Mouse (Mus musculus) intestine, embryonic 16.5 days (tissue): Measurements from ENCODE around the gene Pcsk4. TPM values are rescaled to one million over a fixed set of nuclear protein-coding genes. Genes with fewer than 3 reads are reported as not detected.

Source experiments
- ATAC-seq: fragments of 200-750 bp; cut with Nextera tagmentation; 2 replicates; pipeline ENCODE4 v1.8.0; 2017; ENCODE audit warnings: moderate TSS enrichment, moderate library complexity
- H3K27ac ChIP-seq: fragments of 300-500 bp; sonication (generic); 2 replicates; pipeline ENCODE4 v1.5.1; 2014; ENCODE audit warnings: mild to moderate bottlenecking, low read length
- H3K27me3 ChIP-seq: fragments of 300-500 bp; sonication (generic); replicated peaks from 2 replicates; pipeline ENCODE4 v1.6.1; 2014; ENCODE audit warnings: low read length, control low read depth, mixed read lengths; ENCODE audit not compliant: control insufficient read depth, insufficient read depth
- H3K36me3 ChIP-seq: fragments of 300-500 bp; sonication (generic); 2 replicates; pipeline ENCODE4 v1.6.1; 2014; ENCODE audit warnings: low read length, control low read depth; ENCODE audit not compliant: control insufficient read depth, insufficient read depth
- H3K4me1 ChIP-seq: fragments of 300-500 bp; sonication (generic); 2 replicates; pipeline ENCODE4 v1.6.1; 2014; ENCODE audit warnings: low read length, control low read depth, mixed read lengths; ENCODE audit not compliant: control insufficient read depth, insufficient read depth
- H3K4me2 ChIP-seq: fragments of 300-500 bp; sonication (generic); 2 replicates; pipeline ENCODE4 v1.6.1; 2014; ENCODE audit warnings: low read depth, low read length, control low read depth
- H3K4me3 ChIP-seq: fragments of 300-500 bp; sonication (generic); 2 replicates; pipeline ENCODE4 v1.5.1; 2014; ENCODE audit warnings: mild to moderate bottlenecking, low read length
- H3K9ac ChIP-seq: fragments of 300-500 bp; sonication (generic); 2 replicates; pipeline ENCODE4 v1.6.1; 2014; ENCODE audit warnings: low read depth, low read length
- H3K9me3 ChIP-seq: fragments of 300-500 bp; sonication (generic); 2 replicates; pipeline ENCODE4 v1.6.1; 2016; ENCODE audit warnings: low read length, control low read depth; ENCODE audit not compliant: control insufficient read depth
- WGBS: fragments of 180-500 bp; shearing (Covaris S2); extraction: QIAGEN DNeasy Blood & Tissue Kit; methylation state at CpG from one replicate; pipeline ENCODE4 v1.1.7; 2014; 5-methylcytosine and 5-hydroxymethylcytosine counted together
- microRNA-seq: library from miRNA; unstranded; fragments of <30 nt; microRNA quantifications from one replicate; pipeline ENCODE4, GENCODE M21; 2016
- polyA plus RNA-seq: library from polyadenylated mRNA; unstranded; fragments of >200 nt; fragmentation: Nextera tagmentation; extraction: Ambion mirVana; gene quantifications from 2 replicates; pipeline ENCODE4 v1.2.1, GENCODE M21; 2015

Pcsk4 gene
- polyA plus RNA-seq, 1 experiment from 2014 or later: 10.8 TPM

GRCm38 (mm10) chr10:80271870-80272585, 57.3 kb downstream of the Pcsk4 start:
- Histone ChIP-seq H3K9ac (peak overlapping the region; percentile 65), H3K27me3 (no peaks in the 10 kb centered on the region), H3K4me2 (0 out of 2 replicates have a peak overlapping the region, but pooled peaks have one; percentile 23), H3K4me3 (no peak overlapping the region), H3K36me3 (peaks cover 9% of the 10 kb centered on the region), H3K27ac (peak overlapping the region; percentile 83), H3K4me1 (peaks cover 45% of the 10 kb centered on the region), H3K9me3 (no peaks in the 10 kb centered on the region)
- peak; percentile 61 for ATAC-seq
- 78% methylated on average over 8 of the region's 8 CpGs for WGBS

Small RNA genes lying within 50 kb of the gene (microRNA-seq; reads per million reads assigned to microRNA genes)
- gene Mir6911: 0.91 reads per million

Other genes with a start within 250 kb of the Pcsk4 start
- gene Sbno2, start 223.9 kb downstream of the Pcsk4 start, polyA plus RNA-seq: 13.4 and 14.3 TPM in 2 replicates
- 13.8 and 15.7 TPM in 2 replicates for gene Stk11, start 213.7 kb downstream of the Pcsk4 start, polyA plus RNA-seq
- gene Atp5d, start 190.9 kb downstream of the Pcsk4 start, polyA plus RNA-seq: 846 and 854 TPM in 2 replicates
- gene Cbarp, start 188.7 kb downstream of the Pcsk4 start, polyA plus RNA-seq: 5.1 TPM in 2 replicates
- gene Midn, start 181.2 kb downstream of the Pcsk4 start, polyA plus RNA-seq: 8.8 and 10.3 TPM in 2 replicates
- gene Cirbp, start 163.5 kb downstream of the Pcsk4 start, polyA plus RNA-seq: 53.2 and 62.6 TPM in 2 replicates
- gene 1600002K03Rik, start 156.6 kb downstream of the Pcsk4 start, polyA plus RNA-seq: 23.6 TPM in 2 replicates
- gene Efna2, start 150.0 kb downstream of the Pcsk4 start, polyA plus RNA-seq: 7.4 and 8.1 TPM in 2 replicates
- gene Mum1, start 103.1 kb downstream of the Pcsk4 start, polyA plus RNA-seq: 40.9 and 42.4 TPM in 2 replicates
- 604 and 616 TPM in 2 replicates for gene Ndufs7, start 80.4 kb downstream of the Pcsk4 start, polyA plus RNA-seq
- 91.0 and 106 TPM in 2 replicates for gene Gamt, start 68.5 kb downstream of the Pcsk4 start, polyA plus RNA-seq
- 36.8 and 37.6 TPM in 2 replicates for gene Dazap1, start 68.0 kb downstream of the Pcsk4 start, polyA plus RNA-seq
- gene Rps15, start 37.0 kb downstream of the Pcsk4 start, polyA plus RNA-seq: 894 and 922 TPM in 2 replicates
- 2.4 and 3.1 TPM in 2 replicates for gene Apc2, start 33.5 kb downstream of the Pcsk4 start, polyA plus RNA-seq
- 60.4 and 64.3 TPM in 2 replicates for gene 2310011J03Rik, start 9.0 kb downstream of the Pcsk4 start, polyA plus RNA-seq
- 255 and 314 TPM in 2 replicates for gene Reep6, start 455 bp upstream of the Pcsk4 start, polyA plus RNA-seq
- gene Adamtsl5, start 18.9 kb upstream of the Pcsk4 start, polyA plus RNA-seq: 28.2 and 37.2 TPM in 2 replicates
- 0.39 and 0.64 TPM in 2 replicates for gene Plk5, start 27.0 kb upstream of the Pcsk4 start, polyA plus RNA-seq
- 1.9 and 2.7 TPM in 2 replicates for gene Mex3d, start 58.2 kb upstream of the Pcsk4 start, polyA plus RNA-seq
- gene Mbd3, start 70.1 kb upstream of the Pcsk4 start, polyA plus RNA-seq: 133 and 144 TPM in 2 replicates
- gene Uqcr11, start 77.3 kb upstream of the Pcsk4 start, polyA plus RNA-seq: 1,179 and 1,252 TPM in 2 replicates
- gene Tcf3, start 104.1 kb upstream of the Pcsk4 start, polyA plus RNA-seq: 62.7 and 62.9 TPM in 2 replicates
- 0.06 and 0.10 TPM in 2 replicates for gene Onecut3, start 165.3 kb upstream of the Pcsk4 start, polyA plus RNA-seq
- 0.09 and 0.17 TPM in 2 replicates for gene Atp8b3, start 209.6 kb upstream of the Pcsk4 start, polyA plus RNA-seq
- 21.5 and 21.9 TPM in 2 replicates for gene Rexo1, start 232.1 kb upstream of the Pcsk4 start, polyA plus RNA-seq
- gene Klf16, start 247.8 kb upstream of the Pcsk4 start, polyA plus RNA-seq: 7.0 and 7.4 TPM in 2 replicates